ENCODE assay signal across 14 mouse cellular contexts in genomic region chr16:89934616-89935015, GRCm38 (mm10).
"Had no signal": no experiment of that assay in that cellular context is flagged by ENCODE, and none has a peak within 500 bp of the region (broad histone marks: within the 10 kb centered on the region; RNA-seq: fewer than 3 reads in every experiment).

No protein-coding gene starts in this region.

- H3K9me3 ChIP-seq: limb, embryonic 15.5 days; liver, embryonic 13.5 days; lung, embryonic 15.5 days; midbrain, embryonic 10.5 days; midbrain, embryonic 15.5 days; neural tube, embryonic 13.5 days had no signal

- H3K9ac ChIP-seq: limb, embryonic 15.5 days; liver, embryonic 13.5 days; lung, embryonic 15.5 days; midbrain, embryonic 15.5 days; neural tube, embryonic 13.5 days had no signal

- H3K27me3 ChIP-seq: limb, embryonic 15.5 days; liver, embryonic 13.5 days; lung, embryonic 15.5 days; midbrain, embryonic 15.5 days; neural tube, embryonic 13.5 days had no signal

- H3K4me2 ChIP-seq: limb, embryonic 15.5 days; liver, embryonic 13.5 days; lung, embryonic 15.5 days; midbrain, embryonic 15.5 days; neural tube, embryonic 13.5 days had no signal

- DNase-seq: kidney, adult 8-10 months; liver, embryonic 13.5 days; retina, postnatal 1 day; right cerebral cortex, postnatal 4 days; spleen, adult 18-20 months; thymus, postnatal 4 days had no signal

- H3K27ac ChIP-seq: kidney, postnatal 0 days; limb, embryonic 15.5 days; liver, embryonic 13.5 days; lung, embryonic 15.5 days; midbrain, embryonic 10.5 days; midbrain, embryonic 15.5 days; neural tube, embryonic 13.5 days had no signal

- H3K4me3 ChIP-seq: limb, embryonic 15.5 days; liver, embryonic 13.5 days; lung, embryonic 15.5 days; midbrain, embryonic 10.5 days; midbrain, embryonic 15.5 days; neural tube, embryonic 13.5 days had no signal

- H3K36me3 ChIP-seq: limb, embryonic 15.5 days; liver, embryonic 13.5 days; lung, embryonic 15.5 days; midbrain, embryonic 10.5 days; midbrain, embryonic 15.5 days; neural tube, embryonic 13.5 days had no signal

- H3K4me1 ChIP-seq: midbrain, embryonic 15.5 days had no signal

- ATAC-seq: inflammation-experienced regulatory T-cells, adult 6 months; intestine, postnatal 0 days; midbrain, embryonic 15.5 days had no signal
